Mouse (Mus musculus) megakaryocyte-erythroid progenitor cell, adult 5-6 weeks (primary cell): ENCODE data around the gene Adamts9. TPM values are rescaled to one million over a fixed set of nuclear protein-coding genes. Genes with fewer than 3 reads are reported as not detected.

Experiments used
- ATAC-seq: replicated peaks from 2 replicates; pipeline ENCODE4 v1.8.0; 2016; ENCODE audit warnings: mild to moderate bottlenecking, inconsistent platforms; ENCODE audit not compliant: severe bottlenecking, poor library complexity, low FRiP score, low TSS enrichment
- total RNA-seq, 2 experiments: library from RNA; stranded (forward) in 1 of 2; stranded (reverse) in 1 of 2; fragments of 200-1000, 215-1000 nt in 1 of 2; fragments of >200 nt in 1 of 2; fragmentation: Nextera tagmentation in 1 of 2; gene quantifications; 2 replicates each; pipeline ENCODE4 v1.2.3; 2014 to 2017

Gene Adamts9
- total RNA-seq (2014; fragmentation: Nextera tagmentation), result not detected in 2 replicates
- not detected in 2 replicates for total RNA-seq (2017)

- ATAC-seq, result no peak
Measured at GRCm38 (mm10) chr6:92943057-92943781, at the start of gene Adamts9. Gene Adamts9 (minus strand): TSS chr6:92943492.

GRCm38 (mm10) chr6:92991616-92992015 is 48.3 kb upstream of the Adamts9 start:
- no peak for ATAC-seq

DNA sequence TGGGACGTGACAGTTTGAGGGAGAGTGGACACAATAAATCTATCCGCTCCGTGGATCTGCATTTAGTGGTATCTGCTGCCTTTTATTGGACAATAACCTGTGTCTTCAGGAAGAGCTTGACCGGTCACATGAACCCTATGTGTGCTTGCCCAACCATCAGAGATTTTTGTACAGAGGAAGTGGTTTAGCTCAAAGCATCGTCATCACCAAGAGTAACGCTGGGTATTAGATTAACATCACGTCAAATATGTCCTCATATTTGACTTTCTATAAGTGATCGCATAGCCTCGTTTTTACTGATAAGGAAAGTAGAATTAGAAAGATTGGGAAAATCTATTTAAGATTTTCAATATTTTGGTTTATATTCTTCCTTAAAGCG is 45.3 kb upstream of the Adamts9 start:
- no peak for ATAC-seq

GRCm38 (mm10) chr6:92987846-92988619 is 44.7 kb upstream of the Adamts9 start:
- no peak for ATAC-seq

DNA sequence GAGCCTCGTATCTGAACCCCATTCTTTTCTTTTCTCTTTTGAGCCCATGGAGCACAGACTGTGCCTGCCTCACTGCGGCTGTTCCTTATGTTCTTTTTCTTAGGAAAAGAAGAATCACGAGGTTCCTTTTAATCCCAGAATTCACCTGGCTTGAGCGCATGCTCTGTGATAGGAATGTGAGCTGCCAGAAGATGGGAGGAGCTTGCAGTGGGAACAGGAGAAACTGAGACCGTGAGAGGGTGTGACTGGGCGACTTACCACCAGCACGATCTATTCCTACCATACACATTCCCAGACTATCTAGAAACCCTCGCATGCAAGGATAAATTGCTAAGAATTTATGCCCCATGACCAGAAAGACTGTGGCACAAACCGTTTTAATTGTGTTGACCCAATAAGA is 44.1 kb upstream of the Adamts9 start:
- ATAC-seq, result no peak

DNA sequence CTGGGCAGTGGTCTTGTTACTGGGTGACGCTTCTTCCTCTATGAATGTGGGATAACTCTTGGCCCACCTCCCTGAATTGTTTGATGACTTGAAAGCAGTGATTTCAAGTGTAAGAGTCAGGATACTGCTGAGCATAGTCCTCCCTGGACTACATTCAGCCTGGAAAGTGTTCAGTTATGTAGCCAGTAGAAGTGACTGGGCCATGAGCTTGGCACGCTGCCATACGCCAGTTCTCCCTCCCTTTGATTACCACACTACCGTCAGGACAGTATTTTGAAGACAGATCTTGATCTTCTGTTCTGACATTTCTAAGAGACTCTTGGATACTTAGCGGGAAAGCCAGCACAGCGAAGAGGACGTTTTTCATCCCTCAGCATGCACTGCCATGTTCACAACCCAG is 40.1 kb upstream of the Adamts9 start:
- ATAC-seq, result no peak

DNA sequence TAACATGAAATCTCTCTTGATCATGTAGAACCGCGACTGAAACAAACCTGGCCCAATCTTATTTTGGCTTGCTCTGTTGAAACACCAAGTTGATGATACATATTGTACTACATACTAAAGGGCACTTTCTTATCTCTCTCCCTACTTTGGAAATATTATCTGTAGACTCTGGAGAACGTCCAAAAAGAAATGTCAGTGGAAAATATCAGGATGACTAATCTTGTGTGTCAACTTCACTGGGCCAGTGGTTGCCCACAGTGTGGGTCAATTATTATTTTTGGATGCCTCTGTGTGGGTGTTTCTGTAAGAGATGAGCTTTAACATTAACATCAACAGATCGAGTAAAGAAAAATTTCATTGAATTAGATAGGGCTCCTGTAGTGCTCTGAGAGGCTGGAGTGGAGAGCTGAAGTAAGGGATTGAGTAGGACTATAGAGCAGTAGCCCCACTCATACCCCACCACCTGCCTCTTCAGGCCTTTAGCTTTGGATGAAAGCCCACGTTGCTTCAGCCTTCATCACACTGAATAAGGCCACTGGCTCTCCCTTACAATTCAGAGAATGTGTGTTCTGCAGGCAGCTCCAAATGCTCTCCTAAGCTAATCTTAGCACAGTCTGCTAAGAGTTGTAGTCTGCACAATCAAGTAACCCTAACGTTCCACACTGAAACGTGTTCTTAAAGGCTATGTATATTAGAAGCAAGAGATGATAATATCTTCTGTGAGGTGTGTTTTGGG is 38.3 kb upstream of the Adamts9 start:
- no peak for ATAC-seq

DNA sequence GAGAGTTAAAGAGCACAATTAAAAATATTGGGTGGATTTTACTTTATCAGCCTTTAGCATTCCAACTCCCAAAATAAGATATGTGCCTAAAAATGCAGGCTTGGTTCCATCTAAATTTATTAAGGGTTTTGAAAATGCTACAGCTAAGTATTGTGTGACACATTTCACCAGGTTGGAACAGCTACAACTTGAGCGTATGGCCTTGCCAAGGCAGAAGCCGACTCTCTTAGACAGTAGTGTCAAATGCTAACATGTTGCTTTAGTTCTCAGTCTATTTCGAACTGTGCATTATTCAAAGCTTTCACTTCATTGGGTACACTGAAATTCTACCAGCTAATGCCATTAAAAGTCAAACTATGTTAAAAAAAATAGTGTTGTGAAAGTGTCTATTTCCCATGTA is 30.0 kb upstream of the Adamts9 start:
- ATAC-seq, result no peak

DNA sequence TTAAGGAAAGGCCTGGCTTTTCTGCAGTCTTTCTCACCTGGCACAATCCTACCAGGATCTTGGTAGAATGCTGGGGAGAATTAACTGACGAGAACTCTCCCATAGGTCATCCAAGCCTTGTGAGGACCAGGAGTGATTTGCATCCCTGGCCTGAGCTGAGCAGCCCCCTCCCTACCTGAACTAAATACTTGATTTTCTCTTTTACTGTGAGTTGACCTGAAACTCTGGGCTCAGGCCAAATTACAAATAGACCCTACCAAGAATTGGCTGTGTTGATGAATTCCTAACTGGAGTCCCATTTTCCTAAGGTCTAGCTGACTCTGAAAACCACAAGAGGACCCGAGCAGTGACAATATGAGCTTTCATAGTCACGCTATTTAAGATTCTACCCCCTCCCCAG is 25.4 kb upstream of the Adamts9 start:
- no peak for ATAC-seq

DNA sequence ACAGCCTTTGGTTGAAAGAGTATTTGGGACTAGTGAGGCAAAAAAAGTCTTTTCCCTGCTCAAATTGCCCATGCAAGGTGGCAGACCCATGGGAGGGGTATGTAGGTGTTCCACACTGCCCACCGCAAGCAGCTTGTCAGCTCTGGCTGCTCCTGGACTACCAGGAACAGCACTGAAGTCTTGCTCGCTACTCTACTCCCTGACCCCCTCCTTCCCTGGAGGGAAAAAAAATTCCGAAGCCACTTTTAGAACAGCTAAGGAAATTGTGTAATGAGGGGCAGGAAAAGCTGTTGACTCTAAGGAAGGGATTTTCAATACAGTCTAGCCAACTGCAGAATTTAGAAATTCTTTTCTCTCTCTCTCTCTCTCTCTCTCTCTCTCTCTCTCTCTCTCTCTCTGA is 24.9 kb upstream of the Adamts9 start:
- no peak for ATAC-seq

GRCm38 (mm10) chr6:92962966-92963365 is 19.7 kb upstream of the Adamts9 start:
- ATAC-seq, result no peak

GRCm38 (mm10) chr6:92960997-92961396 is 17.7 kb upstream of the Adamts9 start:
- no peak for ATAC-seq

DNA sequence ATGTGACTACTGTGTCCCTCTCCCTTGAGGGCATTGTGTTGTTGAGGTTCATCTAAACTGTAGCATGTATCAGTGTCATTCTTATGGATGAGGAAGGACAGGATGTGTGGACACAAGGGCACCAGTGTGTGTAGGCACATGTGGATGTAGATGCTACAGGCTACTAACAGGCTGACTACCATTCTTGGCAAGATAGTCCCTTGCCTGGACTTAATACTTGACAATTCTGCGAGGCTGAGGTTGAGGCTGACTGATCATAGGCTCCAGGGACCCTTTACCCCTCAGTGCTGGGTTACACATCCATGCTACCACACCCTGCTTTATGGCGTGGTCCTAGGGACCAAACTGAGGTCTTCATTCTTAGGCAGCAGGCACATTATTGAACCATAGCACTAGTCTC is 16.1 kb upstream of the Adamts9 start:
- no peak for ATAC-seq

DNA sequence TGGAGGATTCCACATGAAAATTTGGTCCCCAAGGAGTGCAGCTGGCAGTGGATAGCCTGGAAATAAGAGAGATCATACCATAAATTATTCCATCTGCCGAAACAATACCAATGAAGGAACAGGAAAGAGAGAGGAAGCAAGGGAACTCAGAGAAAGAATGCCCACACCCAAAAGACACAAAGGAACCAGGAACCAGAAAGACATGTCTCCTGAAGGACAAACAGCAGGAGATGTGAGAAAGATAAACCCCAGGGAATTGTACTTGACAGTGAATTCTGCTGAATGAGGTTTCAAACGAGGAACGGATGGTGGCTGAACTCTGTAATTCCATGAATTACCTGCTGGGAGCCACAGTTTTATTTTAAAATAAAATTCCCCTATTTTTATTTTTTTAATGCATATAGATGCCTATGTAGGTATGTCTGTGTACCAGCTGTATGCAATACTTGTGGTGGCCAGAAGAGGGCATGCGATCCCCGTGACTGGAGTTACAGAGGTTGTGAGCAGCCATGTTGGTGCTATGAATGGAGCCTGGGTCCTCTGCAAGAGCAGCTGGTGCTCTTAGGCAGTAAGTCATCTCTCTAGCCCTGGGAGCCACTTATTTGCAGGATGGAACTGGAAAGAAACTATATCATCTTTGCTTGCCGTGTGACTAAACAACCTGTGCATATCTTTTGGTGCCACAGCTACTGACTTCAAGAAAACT is 4.2 kb upstream of the Adamts9 start:
- no peak for ATAC-seq

DNA sequence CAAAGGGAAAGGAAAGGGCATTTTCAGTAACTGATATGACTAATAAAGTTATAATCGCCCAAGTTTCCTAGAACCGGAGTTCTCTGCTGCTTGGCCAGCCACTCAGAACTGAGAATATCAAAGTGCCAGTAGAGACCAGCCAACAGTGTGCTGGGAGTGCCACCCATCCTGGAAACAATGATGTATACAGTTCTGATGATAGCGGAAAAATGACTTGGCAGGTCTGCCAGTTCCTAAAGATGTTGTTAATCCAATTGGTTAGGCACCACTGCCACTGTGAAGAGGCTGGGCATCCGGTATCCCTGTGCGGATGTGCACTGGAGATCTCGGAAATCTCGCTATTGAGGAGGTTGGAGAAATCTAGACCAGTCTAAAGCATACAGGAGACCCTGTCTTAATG is 1.4 kb upstream of the Adamts9 start:
- no peak for ATAC-seq

DNA sequence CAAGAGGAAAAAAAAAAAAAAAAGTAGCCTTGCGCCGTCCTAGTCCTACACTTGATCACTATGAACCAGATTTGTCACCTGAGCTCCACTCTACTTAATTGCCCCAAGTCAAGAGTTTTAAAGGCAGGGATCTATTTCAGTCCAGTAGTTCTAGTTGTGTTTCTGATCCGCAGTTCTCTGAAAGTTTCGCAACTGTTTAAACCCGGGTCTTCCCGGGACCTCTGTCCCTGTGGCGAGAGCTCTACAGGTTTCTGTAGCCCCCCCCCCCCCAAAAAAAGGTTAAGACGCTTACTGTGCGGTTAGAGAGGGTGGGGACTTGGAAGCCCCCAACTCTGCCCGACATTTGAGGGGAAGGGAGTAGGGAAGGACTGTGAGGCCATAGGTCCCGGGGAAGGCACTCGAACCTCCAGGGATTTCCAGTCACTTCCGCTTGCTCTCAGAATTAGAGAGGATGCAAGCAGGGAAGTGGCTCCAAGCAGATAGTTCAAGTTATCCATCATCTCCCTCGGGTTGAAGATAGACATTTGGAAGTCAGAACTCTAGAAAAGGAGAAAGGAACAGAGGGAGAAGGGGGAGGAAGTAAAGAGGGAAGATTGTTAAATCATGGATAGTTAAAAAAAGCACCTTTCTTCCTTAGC is 875 bp upstream of the Adamts9 start:
- no peak for ATAC-seq

- no peak for ATAC-seq
Measured at GRCm38 (mm10) chr6:92941756-92942420, 1.4 kb downstream of the Adamts9 start.

DNA sequence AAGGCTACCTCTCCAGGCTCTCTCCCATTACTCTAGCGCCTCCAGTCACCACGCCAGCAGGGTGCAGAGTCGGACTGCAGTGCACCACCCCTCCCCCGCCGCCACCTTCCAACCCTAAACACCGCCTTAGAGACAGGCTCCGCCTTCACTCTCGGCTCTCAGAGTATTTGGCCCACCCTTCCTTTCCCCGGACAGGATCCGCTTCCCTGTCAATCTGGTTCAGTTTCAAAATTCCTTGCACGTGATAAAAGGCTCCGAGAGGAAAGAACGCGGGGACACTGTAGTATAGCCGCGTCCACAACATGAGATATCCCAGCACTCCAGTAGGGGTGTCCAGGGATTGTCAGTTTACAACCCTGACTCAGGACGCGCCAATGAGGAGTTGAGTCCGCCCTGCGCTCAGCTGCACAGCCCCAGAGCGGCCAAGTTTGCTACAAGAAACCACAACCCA is 2.0 kb downstream of the Adamts9 start:
- ATAC-seq, result peak; percentile 82
